Mouse (Mus musculus) midbrain, embryonic 13.5 days (tissue): Measurements from ENCODE around the gene Guk1. TPM values are rescaled to one million over a fixed set of nuclear protein-coding genes. Genes with fewer than 3 reads are reported as not detected.

Experiments used
- ATAC-seq: fragments of 200-750 bp; cut with Nextera tagmentation; 2 replicates; pipeline ENCODE4 v1.8.0; 2017; ENCODE audit warnings: mild to moderate bottlenecking, moderate TSS enrichment, moderate library complexity
- H3K27ac ChIP-seq: fragments of 300-500 bp; sonication (generic); 2 replicates; pipeline ENCODE4 v1.5.1; 2015; ENCODE audit warnings: inconsistent platforms, mild to moderate bottlenecking, moderate library complexity
- H3K27me3 ChIP-seq: fragments of 300-500 bp; sonication (generic); 2 replicates; pipeline ENCODE4 v1.6.1; 2015; ENCODE audit warnings: mild to moderate bottlenecking, inconsistent platforms
- H3K36me3 ChIP-seq: fragments of 300-500 bp; sonication (generic); 2 replicates; pipeline ENCODE4 v1.6.1; 2015; ENCODE audit warnings: mild to moderate bottlenecking, inconsistent platforms
- H3K4me1 ChIP-seq: fragments of 300-500 bp; sonication (generic); replicated peaks from 2 replicates; pipeline ENCODE4 v1.6.1; 2015; ENCODE audit warnings: inconsistent platforms
- H3K4me2 ChIP-seq: fragments of 300-500 bp; sonication (generic); replicated peaks from 2 replicates; pipeline ENCODE4 v1.6.1; 2015; ENCODE audit warnings: moderate library complexity, mild to moderate bottlenecking, inconsistent platforms
- H3K4me3 ChIP-seq: fragments of 300-500 bp; sonication (generic); replicated peaks from 2 replicates; pipeline ENCODE4 v1.5.1; 2015; ENCODE audit warnings: mild to moderate bottlenecking, inconsistent platforms
- H3K9ac ChIP-seq: fragments of 300-500 bp; sonication (generic); replicated peaks from 2 replicates; pipeline ENCODE4 v1.6.1; 2015; ENCODE audit warnings: mild to moderate bottlenecking, inconsistent platforms
- H3K9me3 ChIP-seq: fragments of 300-500 bp; sonication (generic); 2 replicates; pipeline ENCODE4 v1.6.1; 2016; ENCODE audit warnings: mild to moderate bottlenecking, inconsistent platforms
- WGBS: fragments of 180-500 bp; shearing (Covaris S2); methylation state at CpG from one replicate; pipeline ENCODE4 v1.1.7; 2015; 5-methylcytosine and 5-hydroxymethylcytosine counted together
- polyA plus RNA-seq: library from polyadenylated mRNA; unstranded; fragments of >200 nt; fragmentation: Nextera tagmentation; extraction: Ambion mirVana; gene quantifications from 2 replicates; pipeline ENCODE4 v1.2.1, GENCODE M21; 2015

Guk1 gene
- polyA plus RNA-seq, 1 experiment from 2014 or later, result 159 TPM

DNA sequence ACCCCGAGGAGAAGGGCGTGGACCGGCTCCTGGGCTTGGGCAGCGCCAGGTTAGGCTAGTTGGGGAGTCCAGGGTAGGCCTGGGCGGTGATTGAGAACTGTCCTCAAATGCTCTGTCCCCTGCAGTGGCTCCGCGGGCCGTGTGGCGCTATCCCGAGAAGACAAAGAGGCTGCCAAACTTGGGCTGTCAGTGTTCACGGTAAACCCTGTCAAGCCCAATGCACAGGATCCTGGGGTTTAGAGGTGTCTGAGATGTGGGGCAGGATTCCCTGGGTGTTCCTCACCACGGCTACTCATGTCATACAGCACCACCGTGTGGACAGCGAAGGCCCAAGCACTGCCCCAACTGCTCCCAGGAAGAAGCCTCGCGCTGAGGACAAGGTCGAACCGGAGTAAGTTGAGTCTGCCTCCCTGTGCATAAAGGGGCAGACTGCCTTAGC, 17.0 kb upstream of the Guk1 start:
- Histone ChIP-seq H3K4me3 (peak overlapping the region; percentile 93), H3K4me2 (peak overlapping the region; percentile 89), H3K4me1 (peaks cover 24% of the 10 kb centered on the region), H3K27me3 (no peaks in the 10 kb centered on the region), H3K27ac (peak overlapping the region; percentile 89; the same call in 1 of the 2 replicates), H3K9me3 (no peaks in the 10 kb centered on the region), H3K36me3 (peaks cover 67% of the 10 kb centered on the region), H3K9ac (peak overlapping the region; percentile 91)
- 9% methylated on average over 18 of the region's 18 CpGs for WGBS
- ATAC-seq, result peak; percentile 55

- Histone ChIP-seq H3K27ac (peak within 1 kb of the TSS; percentile 89), H3K36me3 (peaks cover 64% of the 10 kb centered on the region), H3K9ac (peak within 1 kb of the TSS; percentile 91), H3K4me1 (peaks cover 24% of the 10 kb centered on the region), H3K4me2 (peak within 1 kb of the TSS; percentile 89), H3K9me3 (no peaks in the 10 kb centered on the region), H3K27me3 (no peaks in the 10 kb centered on the region), H3K4me3 (peak within 1 kb of the TSS; percentile 93)
- peak; percentile 89 for ATAC-seq
- under 1% methylated on average over 67 of the region's 67 CpGs for WGBS
Observed at GRCm38 (mm10) chr11:59208153-59208831, 16.3 kb upstream of the Guk1 start, which contains the start of gene 2310033P09Rik. TSS of gene 2310033P09Rik (plus strand) at chr11:59208321.

DNA sequence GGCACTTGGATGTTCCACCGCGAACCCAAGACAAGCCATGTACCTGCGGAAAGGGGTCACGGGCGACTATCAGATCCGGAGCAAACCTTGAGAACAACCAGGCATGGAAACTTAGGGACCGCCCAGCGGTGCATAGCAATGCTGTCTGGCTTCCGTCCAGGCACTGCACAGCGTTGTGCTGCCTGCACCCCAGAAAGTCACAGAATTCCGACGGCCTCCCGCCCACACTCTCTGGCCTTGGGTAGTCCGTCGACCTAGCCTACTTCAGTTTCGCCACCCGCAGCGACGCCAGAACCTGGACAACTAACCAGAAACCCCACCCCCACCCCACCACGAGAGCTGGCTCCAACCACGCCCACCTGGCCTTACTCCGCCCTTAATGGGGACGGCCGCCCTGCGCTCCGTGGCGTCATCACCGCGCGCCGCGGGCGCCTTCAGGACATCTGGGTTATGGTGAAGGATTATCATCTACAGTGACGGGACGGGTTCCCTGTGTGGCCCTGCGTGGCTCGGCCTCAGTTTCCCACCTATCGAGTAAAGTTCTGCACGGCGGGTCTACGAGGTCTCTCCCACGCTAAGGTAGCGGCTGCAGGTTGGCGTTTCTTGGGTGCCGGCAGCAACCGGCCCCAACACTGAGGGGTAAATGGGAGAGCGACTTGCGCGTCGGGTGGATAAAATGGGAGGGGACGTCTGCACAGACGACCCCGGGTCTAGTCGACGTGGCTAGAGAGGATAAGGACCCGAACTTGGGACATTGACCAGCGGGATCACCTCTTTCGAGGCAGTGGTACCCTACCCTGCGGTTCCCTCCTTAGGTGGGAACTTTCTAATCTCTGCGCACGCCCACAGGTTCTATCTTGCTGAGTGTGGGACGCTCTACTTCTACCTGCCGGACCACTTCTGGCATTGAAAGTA, 10.3 kb upstream of the Guk1 start, which contains the start of gene Mrpl55:
Mrpl55 (plus strand) TSS at position 406 of the 915 bp plus-strand sequence.
- under 1% methylated on average over 63 of the region's 63 CpGs for WGBS
- Histone ChIP-seq H3K4me2 (peak within 1 kb of the TSS; percentile 91), H3K27me3 (0 out of 2 replicates have a peak, but pooled peaks cover 3% of the 10 kb centered on the region), H3K36me3 (peaks cover 22% of the 10 kb centered on the region), H3K9ac (peak within 1 kb of the TSS; percentile 88), H3K27ac (peak within 1 kb of the TSS; percentile 45), H3K9me3 (no peaks in the 10 kb centered on the region), H3K4me3 (peak within 1 kb of the TSS; percentile 88), H3K4me1 (peaks cover 17% of the 10 kb centered on the region)
- peak; percentile 92 for ATAC-seq

- H3K4me1 ChIP-seq, result peaks cover 17% of the 10 kb centered on the region
- peaks cover 22% of the 10 kb centered on the region for H3K36me3 ChIP-seq
- H3K27me3 ChIP-seq, result 0 out of 2 replicates have a peak, but pooled peaks cover 3% of the 10 kb centered on the region
- peak; percentile 13; the same call in 1 of the 2 replicates for ATAC-seq
- H3K4me3 ChIP-seq, result peak overlapping the region; percentile 88
- peak overlapping the region; percentile 88 for H3K9ac ChIP-seq
- no peaks in the 10 kb centered on the region for H3K9me3 ChIP-seq
- H3K4me2 ChIP-seq, result peak overlapping the region; percentile 91
- WGBS, result 35% methylated on average over 16 of the region's 16 CpGs
- H3K27ac ChIP-seq, result no peak overlapping the region
Observed at GRCm38 (mm10) chr11:59201216-59202002, 9.4 kb upstream of the Guk1 start.

DNA sequence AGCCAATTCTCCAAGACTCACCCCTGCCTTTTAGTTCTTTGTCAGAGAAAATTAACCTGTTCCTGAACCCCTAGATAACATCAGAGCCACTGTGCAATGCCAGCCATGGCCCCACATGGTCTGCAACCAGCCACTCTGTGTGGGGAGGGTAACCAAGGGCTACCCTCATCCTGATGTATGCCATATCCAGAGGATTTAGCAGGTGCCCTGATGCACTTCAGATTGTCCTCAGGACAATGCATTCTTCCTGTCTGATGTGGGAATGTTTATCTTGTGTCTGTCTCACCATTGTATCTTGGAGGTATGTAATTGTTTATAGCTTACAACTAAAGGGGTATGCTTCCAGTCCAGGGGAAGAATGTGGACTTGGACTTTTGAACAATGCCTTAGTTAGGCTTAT, 4.2 kb upstream of the Guk1 start:
- Histone ChIP-seq H3K36me3 (no peaks in the 10 kb centered on the region), H3K4me1 (peaks cover 3% of the 10 kb centered on the region), H3K27ac (no peak overlapping the region), H3K4me3 (no peak overlapping the region), H3K9ac (no peak overlapping the region), H3K4me2 (no peak overlapping the region), H3K9me3 (no peaks in the 10 kb centered on the region), H3K27me3 (0 out of 2 replicates have a peak, but pooled peaks cover 3% of the 10 kb centered on the region)
- no peak for ATAC-seq

DNA sequence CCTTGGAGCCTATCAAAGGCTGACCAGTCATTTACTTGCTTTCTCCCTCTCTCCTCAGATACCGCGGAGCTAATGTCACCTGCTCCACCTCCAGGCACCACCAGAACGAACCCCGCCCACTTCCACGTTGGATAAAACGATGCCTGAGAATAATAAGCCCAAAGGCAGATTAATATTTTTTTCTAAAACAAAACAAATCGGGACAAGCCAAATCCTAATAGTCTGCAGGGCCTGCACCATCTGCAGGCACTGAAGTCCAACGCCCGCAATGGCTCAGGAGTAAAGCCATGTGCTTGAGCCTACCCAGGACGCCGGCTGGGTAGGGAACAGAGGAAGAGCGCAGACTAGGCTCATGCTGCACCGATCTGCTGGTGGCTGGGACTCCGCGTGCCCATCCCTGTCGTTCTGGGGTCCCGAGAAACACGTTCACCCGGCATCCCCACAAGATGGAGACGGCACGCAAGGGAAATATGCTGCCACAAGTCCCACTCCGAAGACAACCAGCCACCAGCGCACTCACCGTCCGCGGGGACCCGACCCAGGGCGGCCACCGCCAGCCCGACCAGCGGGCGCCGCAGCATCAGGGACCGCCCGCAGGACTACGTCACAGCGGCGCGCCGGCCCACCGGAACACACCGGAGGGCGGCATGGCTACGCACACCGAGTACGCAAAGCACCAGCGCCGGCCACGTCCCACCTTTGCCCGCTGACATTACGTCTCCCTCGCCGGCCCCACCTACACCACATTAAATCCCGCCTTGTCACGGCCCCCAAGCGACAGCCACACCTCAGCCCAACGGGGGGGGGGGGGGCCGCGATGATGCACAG, 567 bp downstream of the Guk1 start:
- no peaks in the 10 kb centered on the region for H3K27me3 ChIP-seq
- H3K36me3 ChIP-seq, result peaks cover 8% of the 10 kb centered on the region
- peaks cover 30% of the 10 kb centered on the region for H3K4me1 ChIP-seq
- under 1% methylated on average over 53 of the region's 59 CpGs for WGBS
- peak overlapping the region; percentile 62 for H3K4me2 ChIP-seq
- ATAC-seq, result peak; percentile 96
- peak overlapping the region; percentile 85 for H3K27ac ChIP-seq
- H3K9me3 ChIP-seq, result no peaks in the 10 kb centered on the region
- peak overlapping the region; percentile 51 for H3K4me3 ChIP-seq
- H3K9ac ChIP-seq, result peak overlapping the region; percentile 71

- WGBS, result 88% methylated on average over 6 of the region's 6 CpGs
- peaks cover 44% of the 10 kb centered on the region for H3K36me3 ChIP-seq
- H3K4me3 ChIP-seq, result no peak overlapping the region
- no peaks in the 10 kb centered on the region for H3K9me3 ChIP-seq
- H3K27ac ChIP-seq, result no peak overlapping the region
- 0 out of 2 replicates have a peak overlapping the region, but pooled peaks have one; percentile 11 for H3K9ac ChIP-seq
- no peaks in the 10 kb centered on the region for H3K27me3 ChIP-seq
- ATAC-seq, result no peak
- peaks cover 30% of the 10 kb centered on the region for H3K4me1 ChIP-seq
- H3K4me2 ChIP-seq, result no peak overlapping the region
Observed at GRCm38 (mm10) chr11:59187706-59188105, 4.3 kb downstream of the Guk1 start.

GRCm38 (mm10) chr11:59185490-59185889, 6.5 kb downstream of the Guk1 start:
- peaks cover 46% of the 10 kb centered on the region for H3K36me3 ChIP-seq
- no peak for ATAC-seq
- no peak overlapping the region for H3K9ac ChIP-seq
- no peak overlapping the region for H3K4me3 ChIP-seq
- WGBS, result 81% methylated on average over 5 of the region's 5 CpGs
- peaks cover 4% of the 10 kb centered on the region; the same call in 1 of the 2 replicates for H3K27me3 ChIP-seq
- H3K4me2 ChIP-seq, result no peak overlapping the region
- H3K4me1 ChIP-seq, result peaks cover 24% of the 10 kb centered on the region
- no peak overlapping the region for H3K27ac ChIP-seq
- H3K9me3 ChIP-seq, result no peaks in the 10 kb centered on the region

- H3K9me3 ChIP-seq, result no peaks in the 10 kb centered on the region
- H3K4me2 ChIP-seq, result no peak overlapping the region
- H3K36me3 ChIP-seq, result peaks cover 46% of the 10 kb centered on the region
- 0 out of 2 replicates have a peak, but pooled peaks have one; percentile 40 for ATAC-seq
- H3K9ac ChIP-seq, result no peak overlapping the region
- 30% methylated on average over 3 of the region's 3 CpGs for WGBS
- H3K4me3 ChIP-seq, result no peak overlapping the region
- peaks cover 8% of the 10 kb centered on the region for H3K4me1 ChIP-seq
- H3K27me3 ChIP-seq, result peaks cover 11% of the 10 kb centered on the region
- H3K27ac ChIP-seq, result no peak overlapping the region
Observed at GRCm38 (mm10) chr11:59183821-59184220, 8.2 kb downstream of the Guk1 start.

GRCm38 (mm10) chr11:59182864-59183331, 9.1 kb downstream of the Guk1 start, which contains the start of gene Gjc2:
TSS of gene Gjc2 (minus strand) at chr11:59183213.
- H3K4me2 ChIP-seq, result no peak within 1 kb of the TSS
- no peak within 1 kb of the TSS; the same call in 1 of the 2 replicates for H3K9ac ChIP-seq
- peaks cover 21% of the 10 kb centered on the region for H3K27me3 ChIP-seq
- H3K27ac ChIP-seq, result no peak within 1 kb of the TSS
- H3K9me3 ChIP-seq, result no peaks in the 10 kb centered on the region
- ATAC-seq, result no peak
- peaks cover 46% of the 10 kb centered on the region for H3K36me3 ChIP-seq
- 37% methylated on average over 3 of the region's 3 CpGs for WGBS
- H3K4me1 ChIP-seq, result no peaks in the 10 kb centered on the region
- H3K4me3 ChIP-seq, result no peak within 1 kb of the TSS
